Mouse (Mus musculus) liver, postnatal 0 days (tissue): ENCODE measurements at regions not wholly inside any gene's neighbourhood (a gene's known extent, or its start where the extent isn't known, plus 50 kb on each side); places are given as distances from the start of the nearest gene placed in this dataset.

ENCODE experiments used
- ATAC-seq: fragments of 200-750 bp; cut with Nextera tagmentation; 2 replicates; pipeline ENCODE4 v1.8.0; 2017; ENCODE audit warnings: mild to moderate bottlenecking, moderate library complexity
- DNase-seq: peaks from one replicate; pipeline ENCODE4 v3.0.0-alpha.2; 2016
- H3K27ac ChIP-seq: fragments of 300-500 bp; sonication (generic); 2 replicates; pipeline ENCODE4 v1.5.1; 2014; ENCODE audit warnings: antibody characterized with exemption, moderate library complexity, mild to moderate bottlenecking, low read depth
- H3K27me3 ChIP-seq: fragments of 300-500 bp; sonication (generic); 2 replicates; pipeline ENCODE4 v1.6.1; 2014; ENCODE audit warnings: low read length, control low read depth, mixed read lengths; ENCODE audit not compliant: insufficient read depth
- H3K36me3 ChIP-seq: fragments of 300-500 bp; sonication (generic); replicated peaks from 2 replicates; pipeline ENCODE4 v1.6.1; 2014; ENCODE audit warnings: mild to moderate bottlenecking, control low read depth, low read length, moderate library complexity, mixed read lengths; ENCODE audit not compliant: insufficient read depth
- H3K4me1 ChIP-seq: fragments of 300-500 bp; sonication (generic); 2 replicates; pipeline ENCODE4 v1.6.1; 2014; ENCODE audit warnings: antibody characterized with exemption, mild to moderate bottlenecking, control low read depth; ENCODE audit not compliant: insufficient read depth
- H3K4me2 ChIP-seq: fragments of 300-500 bp; sonication (generic); 2 replicates; pipeline ENCODE4 v1.6.1; 2014; ENCODE audit warnings: low read depth, mild to moderate bottlenecking, low read length, moderate library complexity, mixed read lengths
- H3K4me3 ChIP-seq: fragments of 300-500 bp; sonication (generic); 2 replicates; pipeline ENCODE4 v1.5.1; 2014; ENCODE audit warnings: low read depth, low read length
- H3K9ac ChIP-seq: fragments of 300-500 bp; sonication (generic); replicated peaks from 2 replicates; pipeline ENCODE4 v1.6.1; 2014; ENCODE audit warnings: mild to moderate bottlenecking, moderate library complexity
- H3K9me3 ChIP-seq: fragments of 300-500 bp; sonication (generic); 2 replicates; pipeline ENCODE4 v1.6.1; 2016; ENCODE audit warnings: mild to moderate bottlenecking, control low read depth, low read length, mixed read lengths
- CTCF ChIP-seq: sonication (generic); IDR thresholded peaks from 2 replicates; pipeline ENCODE4 v1.5.1; 2016; ENCODE audit warnings: antibody characterized with exemption, low read depth
- EP300 ChIP-seq: IDR thresholded peaks from 2 replicates; pipeline ENCODE4 v1.6.1; 2016; ENCODE audit warnings: antibody characterized with exemption, low read depth, mild to moderate bottlenecking
- WGBS: fragments of 180-500 bp; shearing (Covaris S2); extraction: QIAGEN DNeasy Blood & Tissue Kit; methylation state at CpG from one replicate; pipeline ENCODE4 v1.1.7; 2014; ENCODE audit not compliant: insufficient replicate concordance; 5-methylcytosine and 5-hydroxymethylcytosine counted together

DNA sequence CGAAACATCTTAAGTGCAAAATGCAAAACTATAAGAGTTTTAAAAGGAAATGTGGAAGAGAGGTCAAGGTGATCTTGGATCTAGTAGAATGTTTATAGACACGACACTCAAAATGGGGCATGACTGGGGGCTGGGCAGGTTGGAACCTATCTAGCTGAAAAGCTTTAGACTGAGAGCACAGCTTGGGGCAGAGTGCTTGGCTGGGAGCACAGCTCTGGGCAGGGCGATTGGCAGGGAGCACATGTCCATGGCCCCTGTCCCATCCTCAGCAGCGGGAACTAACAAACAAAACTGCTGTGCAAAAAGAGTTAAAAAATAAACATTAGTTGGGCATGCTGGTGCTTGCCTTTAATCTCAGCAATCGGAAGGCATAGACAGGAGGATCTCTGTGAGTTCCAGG lies 279.6 kb downstream of the Ptpru start:
- no peaks in the 10 kb centered on the region for H3K36me3 ChIP-seq
- no peak for TF ChIP-seq EP300
- TF ChIP-seq CTCF = no peak
- H3K4me3 ChIP-seq = no peak overlapping the region
- no peak for ATAC-seq
- H3K4me2 ChIP-seq = no peak overlapping the region
- H3K9ac ChIP-seq = no peak overlapping the region
- H3K27me3 ChIP-seq = no peaks in the 10 kb centered on the region
- 72% methylated on average over 5 of the region's 5 CpGs for WGBS
- no peaks in the 10 kb centered on the region for H3K4me1 ChIP-seq
- H3K27ac ChIP-seq = no peak overlapping the region
- DNase-seq = no peak
- H3K9me3 ChIP-seq = no peaks in the 10 kb centered on the region

DNA sequence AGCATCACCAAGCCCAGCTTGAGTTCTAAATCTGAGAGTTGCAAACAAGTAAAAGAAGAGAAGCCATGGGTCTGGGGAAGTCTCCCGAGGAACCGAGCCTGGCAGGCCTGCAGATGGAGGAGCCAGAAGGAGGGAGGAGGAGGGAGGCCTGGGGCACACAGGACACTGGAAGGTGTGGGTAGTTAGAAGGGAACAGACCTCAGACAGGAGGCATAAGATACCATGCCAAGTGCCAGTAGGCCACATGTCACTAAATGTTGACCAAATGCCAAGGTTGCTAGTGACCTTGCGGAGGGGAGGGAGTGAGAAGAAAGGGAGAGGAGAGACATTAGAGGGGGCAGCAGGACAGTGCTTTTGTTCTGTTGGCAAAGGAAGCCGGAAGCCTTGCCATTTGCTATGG lies 274.2 kb downstream of the Ptpru start:
- WGBS = 78% methylated on average over 4 of the region's 4 CpGs
- TF ChIP-seq EP300 (no peak), CTCF (no peak)
- Histone ChIP-seq H3K9ac (no peak overlapping the region), H3K4me3 (no peak overlapping the region), H3K27me3 (no peaks in the 10 kb centered on the region), H3K4me1 (no peaks in the 10 kb centered on the region), H3K9me3 (no peaks in the 10 kb centered on the region), H3K27ac (no peak overlapping the region), H3K36me3 (no peaks in the 10 kb centered on the region), H3K4me2 (no peak overlapping the region)
- DNase-seq (no peak), ATAC-seq (no peak)

DNA sequence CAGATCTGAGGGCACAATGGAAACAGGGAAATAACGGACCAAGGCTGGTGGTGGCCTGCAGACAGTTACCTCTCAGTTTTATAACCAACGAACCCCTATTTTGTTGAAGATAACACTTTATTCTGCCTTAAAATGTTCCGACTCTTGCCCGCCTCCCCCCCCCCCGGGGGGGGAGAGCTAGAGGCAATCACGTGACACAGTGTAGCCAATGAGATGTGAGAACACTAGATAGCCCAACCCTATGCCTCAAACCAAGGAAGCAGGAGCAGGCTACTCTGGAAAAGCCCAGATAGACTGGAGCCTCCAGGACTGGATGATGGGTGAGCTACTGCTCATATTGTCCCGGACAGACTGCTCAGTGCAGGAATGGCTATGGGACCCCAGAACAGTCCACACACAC lies 272.9 kb downstream of the Ptpru start:
- no peak overlapping the region for H3K27ac ChIP-seq
- H3K36me3 ChIP-seq = no peaks in the 10 kb centered on the region
- no peaks in the 10 kb centered on the region for H3K27me3 ChIP-seq
- no peak overlapping the region for H3K9ac ChIP-seq
- 70% methylated on average over 7 of the region's 7 CpGs for WGBS
- no peak overlapping the region for H3K4me3 ChIP-seq
- H3K4me2 ChIP-seq = no peak overlapping the region
- no peak for TF ChIP-seq EP300
- no peak for TF ChIP-seq CTCF
- DNase-seq = no peak
- ATAC-seq = no peak
- H3K9me3 ChIP-seq = no peaks in the 10 kb centered on the region
- no peaks in the 10 kb centered on the region for H3K4me1 ChIP-seq

DNA sequence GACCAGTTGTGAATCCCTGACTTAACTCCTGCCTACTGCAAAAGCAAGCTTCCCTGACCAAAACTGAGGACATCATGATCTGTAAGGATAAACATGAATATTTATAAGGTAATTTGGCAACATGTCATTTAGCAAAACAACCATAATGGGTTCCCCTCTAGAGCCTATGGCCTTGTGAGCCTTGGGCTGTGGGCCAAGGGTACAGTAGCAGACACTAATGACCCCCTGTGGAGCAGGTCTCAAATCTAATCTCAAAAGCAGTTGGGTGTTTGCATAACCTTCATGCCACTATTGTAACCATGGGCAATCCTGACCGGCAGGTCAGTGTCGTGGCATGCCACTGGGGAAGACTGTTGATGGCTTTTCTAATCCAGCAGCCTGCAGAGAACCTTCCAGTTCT lies 270.8 kb downstream of the Ptpru start:
- H3K9me3 ChIP-seq = no peaks in the 10 kb centered on the region
- ATAC-seq = no peak
- no peaks in the 10 kb centered on the region for H3K4me1 ChIP-seq
- H3K4me2 ChIP-seq = no peak overlapping the region
- no peaks in the 10 kb centered on the region for H3K36me3 ChIP-seq
- H3K9ac ChIP-seq = no peak overlapping the region
- DNase-seq = no peak
- WGBS = 47% methylated on average over 2 of the region's 2 CpGs
- H3K27ac ChIP-seq = no peak overlapping the region
- H3K4me3 ChIP-seq = no peak overlapping the region
- no peaks in the 10 kb centered on the region for H3K27me3 ChIP-seq
- TF ChIP-seq EP300 (no peak), CTCF (no peak)

GRCm38 (mm10) chr4:131569156-131569555 lies 268.9 kb downstream of the Ptpru start:
- DNase-seq (no peak), ATAC-seq (no peak)
- Histone ChIP-seq H3K4me2 (no peak overlapping the region), H3K9me3 (no peaks in the 10 kb centered on the region), H3K27ac (no peak overlapping the region), H3K4me3 (no peak overlapping the region), H3K27me3 (no peaks in the 10 kb centered on the region), H3K4me1 (no peaks in the 10 kb centered on the region), H3K9ac (no peak overlapping the region), H3K36me3 (no peaks in the 10 kb centered on the region)
- TF ChIP-seq CTCF (no peak), EP300 (no peak)
- WGBS = 38% methylated on average over 5 of the region's 5 CpGs

GRCm38 (mm10) chr4:131577571-131577970 lies 260.5 kb downstream of the Ptpru start:
- 61% methylated on average over 4 of the region's 4 CpGs for WGBS
- ATAC-seq = no peak
- TF ChIP-seq CTCF (no peak), EP300 (no peak)

GRCm38 (mm10) chr4:131585946-131586345 lies 252.1 kb downstream of the Ptpru start:
- TF ChIP-seq CTCF (no peak), EP300 (no peak)
- H3K27me3 ChIP-seq = no peaks in the 10 kb centered on the region
- WGBS = 53% methylated on average over 3 of the region's 3 CpGs
- no peaks in the 10 kb centered on the region for H3K4me1 ChIP-seq
- H3K27ac ChIP-seq = no peak overlapping the region
- no peaks in the 10 kb centered on the region for H3K9me3 ChIP-seq
- H3K36me3 ChIP-seq = no peaks in the 10 kb centered on the region
- no peak for ATAC-seq
- H3K9ac ChIP-seq = no peak overlapping the region
- DNase-seq = no peak
- no peak overlapping the region for H3K4me2 ChIP-seq
- no peak overlapping the region for H3K4me3 ChIP-seq

More at GRCm38 (mm10) chr4:131577571-131577970, 260.5 kb downstream of the Ptpru start:
- no peak overlapping the region for H3K4me2 ChIP-seq
- no peak for DNase-seq
- H3K36me3 ChIP-seq = no peaks in the 10 kb centered on the region
- H3K4me3 ChIP-seq = no peak overlapping the region
- no peaks in the 10 kb centered on the region for H3K4me1 ChIP-seq
- H3K27me3 ChIP-seq = no peaks in the 10 kb centered on the region
- no peak overlapping the region for H3K9ac ChIP-seq
- no peak overlapping the region for H3K27ac ChIP-seq
- no peaks in the 10 kb centered on the region for H3K9me3 ChIP-seq
